ENCODE assay signal across 8 mouse cellular contexts in genomic region chr4:150396339-150396738, GRCm38 (mm10).
DNase-seq lines count a peak whose midpoint lies in the region; ATAC-seq lines count a peak whose summit lies in the region.

No protein-coding gene starts in this region.

- H3K27me3 ChIP-seq in heart, embryonic 13.5 days (replicated peaks), result no peaks in the 10 kb centered on the region
- H3K27me3 ChIP-seq in forebrain, embryonic 12.5 days, result no peaks in the 10 kb centered on the region
- H3K27me3 ChIP-seq in midbrain, embryonic 16.5 days (ENCODE audit: control insufficient read depth, insufficient read depth, low read depth, low read length), result no peaks in the 10 kb centered on the region

- H3K4me1 ChIP-seq in heart, embryonic 13.5 days, result peaks cover 90% of the 10 kb centered on the region
- peaks cover 74% of the 10 kb centered on the region for H3K4me1 ChIP-seq in forebrain, embryonic 12.5 days
- peaks cover 52% of the 10 kb centered on the region for H3K4me1 ChIP-seq in midbrain, embryonic 16.5 days (ENCODE audit: control insufficient read depth, insufficient read depth, low read length)

- H3K9me3 ChIP-seq in heart, embryonic 13.5 days, result no peaks in the 10 kb centered on the region
- no peaks in the 10 kb centered on the region for H3K9me3 ChIP-seq in forebrain, embryonic 12.5 days
- no peaks in the 10 kb centered on the region for H3K9me3 ChIP-seq in midbrain, embryonic 16.5 days (replicated peaks; ENCODE audit: control insufficient read depth, low read length, poor library complexity, severe bottlenecking)

- no peaks in the 10 kb centered on the region for H3K36me3 ChIP-seq in heart, embryonic 13.5 days
- H3K36me3 ChIP-seq in forebrain, embryonic 12.5 days (replicated peaks), result no peaks in the 10 kb centered on the region
- no peaks in the 10 kb centered on the region for H3K36me3 ChIP-seq in midbrain, embryonic 16.5 days (ENCODE audit: control insufficient read depth, insufficient read depth, low read length)

- H3K9ac ChIP-seq in heart, embryonic 13.5 days, result peak overlapping the region; percentile 65
- H3K9ac ChIP-seq in forebrain, embryonic 12.5 days, result peak overlapping the region; percentile 25
- no peak overlapping the region; the same call in 1 of the 2 replicates for H3K9ac ChIP-seq in midbrain, embryonic 16.5 days (ENCODE audit: low read depth, low read length)

- DNase-seq in heart, adult 8-10 months (ENCODE audit: low spot score), result no peak
- DNase-seq in kidney, adult 9 months, result peak; percentile 69
- no peak for DNase-seq in thymus, postnatal 14 days
- no peak for DNase-seq in frontal cortex, postnatal 14 days (ENCODE audit: low spot score in 2 of 2)

- no peak overlapping the region for H3K4me3 ChIP-seq in heart, embryonic 13.5 days
- H3K4me3 ChIP-seq in forebrain, embryonic 12.5 days (replicated peaks), result no peak overlapping the region
- no peak overlapping the region for H3K4me3 ChIP-seq in midbrain, embryonic 16.5 days (ENCODE audit: low read depth, low read length)

- no peak for ATAC-seq in heart, embryonic 13.5 days (ENCODE audit: extremely low read depth, insufficient number of reproducible peaks, low FRiP score, low TSS enrichment)
- peak; percentile 28; the same call in 1 of the 2 replicates for ATAC-seq in forebrain, embryonic 12.5 days (ENCODE audit: low FRiP score)
- ATAC-seq in midbrain, embryonic 16.5 days, result no peak
- ATAC-seq in inflammation-experienced regulatory T-cells, adult 6 months, result no peak

- peak overlapping the region; percentile 41 for H3K4me2 ChIP-seq in heart, embryonic 13.5 days
- H3K4me2 ChIP-seq in forebrain, embryonic 12.5 days, result peak overlapping the region; percentile 31; the same call in 1 of the 2 replicates
- H3K4me2 ChIP-seq in midbrain, embryonic 16.5 days (ENCODE audit: low read length), result 0 out of 2 replicates have a peak overlapping the region, but pooled peaks have one; percentile 16

- peak overlapping the region; percentile 77 for H3K27ac ChIP-seq in heart, embryonic 13.5 days (replicated peaks)
- H3K27ac ChIP-seq in forebrain, embryonic 12.5 days, result peak overlapping the region; percentile 89
- peak overlapping the region; percentile 73 for H3K27ac ChIP-seq in midbrain, embryonic 16.5 days (ENCODE audit: low read length)
